Mouse (Mus musculus): Measurements from ENCODE around the gene Lipc.

- TF ChIP-seq CTCF (IDR thresholded peaks at IDR 0.05; ENCODE audit: control insufficient read depth, insufficient read depth, low read length), result no peak
- TF ChIP-seq POLR2A (IDR thresholded peaks at IDR 0.05; ENCODE audit: borderline replicate concordance, control insufficient read depth, low read depth, low read length), result no peak
Observed at GRCm38 (mm10) chr9:70788705-70789104, 163.3 kb downstream of the Lipc start.

All from bone marrow, adult 2 months (tissue).